Mouse (Mus musculus) olfactory bulb, adult 2 months (tissue): ENCODE data around the gene Rac1.

Experiments used
- CTCF ChIP-seq: fragments of 200-500 bp; IDR thresholded peaks from 2 replicates; pipeline ENCODE4 v1.5.1; 2012; ENCODE audit warnings: low read depth, mild to moderate bottlenecking, low read length, moderate library complexity; ENCODE audit not compliant: insufficient read depth
- POLR2A ChIP-seq: fragments of 200-500 bp; IDR thresholded peaks from 2 replicates; pipeline ENCODE4 v1.6.1; 2012; ENCODE audit warnings: mild to moderate bottlenecking, low read depth, low read length, moderate library complexity; ENCODE audit not compliant: insufficient read depth

DNA sequence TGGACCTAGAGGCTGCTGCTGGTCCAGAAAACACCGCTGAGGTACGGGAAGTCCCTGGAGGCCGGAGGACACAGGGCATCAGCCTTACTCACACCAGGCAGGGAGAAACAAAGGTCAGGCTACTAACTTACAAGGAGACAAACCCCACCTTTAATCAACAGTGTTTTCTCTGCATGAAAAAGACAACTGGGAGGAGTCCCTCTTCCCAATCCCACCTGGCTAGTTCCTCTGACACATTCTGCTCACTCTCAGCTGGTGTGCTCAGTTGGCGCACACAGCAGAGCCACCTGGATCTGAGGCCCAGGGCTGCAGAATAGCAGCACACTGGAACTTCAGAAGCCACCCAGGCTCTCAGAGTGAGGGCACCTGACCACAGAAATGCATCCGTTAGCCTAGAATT is 13.0 kb downstream of the Rac1 start:
- TF ChIP-seq CTCF (no peak), POLR2A (no peak)
